Mouse (Mus musculus) layer of hippocampus, adult 9-10 months (tissue): ENCODE measurements around the gene Cars.
"Not testable (repeated sequence)": the region's sequence is repeated elsewhere in the genome, so short reads cannot be mapped to it uniquely, and the experiment has no call there.

Source experiments
- DNase-seq: peaks from one replicate; pipeline ENCODE4 v3.0.0; 2022; ENCODE audit warnings: low spot score

The Cars gene

DNA sequence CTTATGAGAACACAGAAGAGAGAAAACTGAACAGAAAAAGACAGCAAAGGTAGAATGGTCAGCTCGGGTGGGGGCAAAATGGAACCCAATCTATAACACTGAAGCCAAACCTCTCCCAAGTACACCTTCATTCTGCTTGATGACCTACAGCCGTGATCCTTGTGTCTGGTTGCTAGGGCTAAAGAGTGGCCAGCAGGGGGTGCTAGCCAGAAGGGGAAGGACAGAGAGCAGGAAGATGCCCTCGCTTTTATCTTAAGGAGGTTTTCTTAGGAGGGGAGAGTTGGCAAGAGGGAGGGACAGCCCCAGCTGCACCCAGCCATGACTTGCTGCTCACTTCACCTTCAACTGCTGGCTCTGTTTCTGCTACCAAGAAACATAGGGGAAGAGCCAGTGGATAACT, 15.9 kb downstream of the Cars start:
- no peak for DNase-seq

GRCm38 (mm10) chr7:143583025-143583424, 16.9 kb downstream of the Cars start:
- no peak for DNase-seq

GRCm38 (mm10) chr7:143575751-143576150, 24.1 kb downstream of the Cars start:
- no peak for DNase-seq

DNA sequence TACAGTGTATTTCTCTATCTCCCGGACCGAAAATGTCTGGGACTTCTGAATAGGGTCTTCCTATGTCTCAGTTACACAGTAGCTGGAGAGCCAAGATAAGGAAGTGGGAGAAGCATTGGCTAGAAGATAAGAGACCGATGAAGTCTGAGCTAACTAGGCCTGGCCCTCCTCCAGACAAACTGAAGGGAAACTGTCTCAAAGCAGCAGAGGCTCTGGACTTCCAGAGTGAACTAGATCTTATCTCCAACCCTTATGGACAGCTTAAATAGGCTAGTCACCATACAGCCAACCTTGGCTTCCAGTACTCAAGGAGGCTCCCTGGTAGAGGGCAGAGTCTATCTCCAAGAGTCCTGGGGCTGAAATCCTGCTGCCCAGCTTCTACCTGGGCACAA, 34.2 kb downstream of the Cars start:
- DNase-seq = no peak

GRCm38 (mm10) chr7:143565015-143565647, 34.8 kb downstream of the Cars start:
- DNase-seq = no peak

GRCm38 (mm10) chr7:143563787-143564186, 36.1 kb downstream of the Cars start:
- DNase-seq = no peak

DNA sequence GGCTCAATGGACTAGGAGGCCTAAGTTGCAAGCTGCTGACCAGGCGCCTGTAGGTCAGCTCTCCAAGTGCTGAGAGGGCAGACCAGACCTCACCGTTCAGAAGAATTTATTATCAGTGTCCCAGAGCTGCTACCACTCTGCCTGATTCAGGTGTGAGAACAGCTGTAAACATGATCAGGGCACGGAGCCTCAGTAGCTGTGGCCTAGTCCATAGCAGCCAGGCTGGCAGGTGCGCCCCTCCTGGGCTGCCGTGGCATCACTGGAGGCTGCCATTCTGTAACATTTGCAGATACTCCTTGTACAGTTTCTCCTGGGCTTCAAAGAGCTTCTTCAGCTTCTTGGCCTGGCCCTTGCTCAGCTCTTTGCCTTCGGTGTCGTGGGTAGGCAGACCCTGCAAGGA, 42.3 kb downstream of the Cars start:
- no peak for DNase-seq

- DNase-seq = no peak
Observed at GRCm38 (mm10) chr7:143556964-143557610, 42.8 kb downstream of the Cars start.

GRCm38 (mm10) chr7:143549588-143550220, 50.2 kb downstream of the Cars start:
- no peak for DNase-seq

- peak; percentile 100 for DNase-seq
Observed at GRCm38 (mm10) chr7:143548976-143549457, 50.9 kb downstream of the Cars start, which contains the start of gene Nap1l4. TSS of gene Nap1l4 (minus strand) at chr7:143549106.

GRCm38 (mm10) chr7:143548231-143548961, 51.5 kb downstream of the Cars start:
- no peak for DNase-seq

DNA sequence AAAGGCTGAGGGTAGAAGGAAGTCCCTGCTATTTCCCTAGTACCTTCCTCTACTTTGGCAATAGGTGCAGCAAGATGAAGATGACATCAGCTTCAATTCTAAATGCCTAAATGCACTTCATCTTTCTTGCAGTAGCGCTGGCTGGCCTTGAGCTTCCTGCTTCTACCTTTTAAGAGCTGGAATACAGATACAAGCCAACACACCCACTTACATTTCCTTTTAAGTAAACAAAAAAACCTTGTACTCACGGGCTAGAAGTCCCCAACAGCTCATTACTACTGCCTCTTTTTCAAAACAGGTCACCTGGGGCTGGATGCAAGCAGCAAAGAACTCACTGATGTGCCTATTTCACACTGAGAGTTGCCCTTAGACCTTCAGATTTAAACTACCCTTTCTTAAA, 53.3 kb downstream of the Cars start:
- no peak for DNase-seq

- no peak for DNase-seq
Observed at GRCm38 (mm10) chr7:143544368-143544767, 55.5 kb downstream of the Cars start.

DNA sequence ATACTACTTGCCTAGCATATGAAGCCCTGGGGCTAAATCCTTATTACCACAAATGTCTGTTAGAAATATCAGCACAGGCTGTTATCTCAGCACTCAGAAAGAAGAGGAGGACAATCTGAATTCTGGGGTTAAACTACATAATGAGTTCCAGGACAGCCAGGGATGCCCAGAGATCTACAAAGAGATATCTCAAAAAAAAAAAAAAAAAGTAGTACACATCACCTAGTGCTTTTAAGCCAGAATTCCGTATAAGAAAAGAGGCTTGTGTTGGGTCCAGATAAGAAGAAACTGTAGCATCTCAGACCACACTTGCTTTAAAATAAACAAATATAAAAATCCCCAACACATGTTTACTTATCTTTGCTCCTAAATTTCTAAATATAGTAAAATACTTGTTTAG, 61.2 kb downstream of the Cars start:
- no peak for DNase-seq

DNA sequence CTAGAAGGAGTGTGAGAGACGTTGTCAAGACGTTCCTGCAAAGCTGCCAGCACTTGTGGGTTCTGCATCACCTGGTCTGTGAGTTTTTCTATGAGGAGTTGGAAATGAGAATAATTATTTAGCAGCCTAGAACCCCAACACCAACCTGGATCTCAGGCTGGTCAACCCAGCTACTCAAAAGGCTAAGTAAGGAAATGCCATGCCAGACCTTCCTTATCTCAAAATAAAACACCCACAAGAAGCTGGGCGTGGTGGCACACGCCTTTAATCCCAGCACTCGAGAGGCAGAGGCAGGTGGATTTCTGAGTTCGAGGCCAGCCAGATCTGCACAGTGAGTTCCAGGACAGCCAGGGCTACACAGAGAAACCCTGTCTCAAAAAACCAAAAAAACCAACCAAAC, 61.7 kb downstream of the Cars start:
- not testable (repeated sequence) for DNase-seq

DNA sequence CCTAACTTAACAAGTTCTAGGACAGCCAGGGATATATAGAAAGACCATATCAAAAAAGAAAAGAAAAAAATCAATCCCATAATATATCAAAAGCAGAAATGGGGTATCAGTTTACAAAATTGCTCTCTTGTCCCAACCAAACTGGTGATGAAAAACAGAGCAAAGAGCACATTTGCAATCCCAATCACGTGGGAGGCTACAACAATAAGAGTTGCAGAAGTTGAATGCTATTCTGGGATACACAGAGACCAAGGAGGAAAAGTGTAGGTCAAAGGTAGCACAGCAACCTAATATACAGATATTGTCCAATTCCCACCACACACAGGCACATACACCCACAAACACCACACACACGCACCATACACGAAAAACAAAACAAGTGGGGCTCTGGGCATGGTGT, 63.6 kb downstream of the Cars start:
- DNase-seq = no peak

DNA sequence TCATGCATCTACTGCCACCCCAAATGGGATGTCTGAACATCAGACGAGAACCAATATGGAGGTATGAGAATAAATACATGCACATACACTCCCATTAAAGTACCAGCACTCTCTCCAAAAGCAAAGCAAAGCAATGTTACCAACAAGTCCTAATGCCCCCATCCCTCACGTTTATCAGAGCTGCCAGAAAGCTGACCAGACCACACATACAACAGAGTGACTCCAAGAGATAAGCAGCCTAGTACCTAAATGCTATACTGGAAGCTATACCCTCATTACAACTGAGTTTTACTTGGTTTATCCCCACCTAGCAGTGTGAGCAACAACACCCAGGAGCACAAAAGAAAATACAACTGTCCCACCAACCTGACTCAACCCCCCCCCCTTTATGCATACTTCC, 66.6 kb downstream of the Cars start:
- DNase-seq = no peak

DNA sequence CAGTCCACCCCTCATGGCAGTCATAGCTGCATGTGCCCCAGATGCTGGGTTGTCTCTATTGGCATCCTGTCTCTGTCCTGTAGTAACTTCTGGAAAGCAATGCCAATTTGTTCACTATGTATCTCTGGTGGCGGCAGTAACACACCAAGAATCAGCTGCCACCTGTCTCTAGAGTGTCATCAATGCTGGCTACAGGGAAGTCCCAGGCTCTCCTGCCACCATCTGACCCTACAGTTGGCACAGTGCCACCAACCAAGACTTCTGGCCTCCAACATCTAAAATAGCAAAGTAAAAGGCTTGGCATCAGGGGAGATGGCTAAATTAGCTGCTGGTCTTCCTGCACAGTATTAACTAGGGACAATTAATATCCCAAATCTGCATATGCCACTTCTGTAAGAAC, 67.5 kb downstream of the Cars start:
- no peak for DNase-seq

GRCm38 (mm10) chr7:143519333-143519732, 80.6 kb downstream of the Cars start:
- DNase-seq = no peak

DNA sequence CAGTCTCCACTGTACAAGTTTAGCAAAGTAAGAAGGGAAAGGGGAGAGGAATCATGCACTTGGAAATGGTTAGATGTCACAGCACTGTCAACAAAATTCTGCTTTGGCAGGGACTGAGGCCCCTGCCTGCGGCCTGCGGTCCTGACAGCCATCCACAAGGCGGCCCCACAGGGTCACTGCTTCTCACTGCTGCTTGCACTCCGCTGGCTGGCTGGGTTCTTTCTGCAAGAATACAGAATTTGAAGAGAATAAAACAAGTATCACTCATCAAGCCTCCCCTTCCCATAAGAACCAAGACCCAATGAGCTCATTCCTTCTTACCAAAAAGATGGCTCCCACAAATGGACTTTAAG, 85.5 kb downstream of the Cars start:
- no peak for DNase-seq

GRCm38 (mm10) chr7:143513763-143514415, 86.0 kb downstream of the Cars start:
- no peak for DNase-seq

GRCm38 (mm10) chr7:143511335-143511712, 88.6 kb downstream of the Cars start:
- no peak for DNase-seq
